Mouse (Mus musculus) small intestine, adult 2 months (tissue): ENCODE data around the gene C2cd4d. TPM values are rescaled to one million over a fixed set of nuclear protein-coding genes. Genes with fewer than 3 reads are reported as not detected.
A peak's percentile ranks its signal among the peaks of the same experiment; 100 is the strongest.

Source experiments
- H3K27ac ChIP-seq: fragments of 200-500 bp; 2 replicates; pipeline ENCODE4 v1.5.1; 2012; ENCODE audit warnings: low read depth, low read length, control low read depth, inconsistent platforms; ENCODE audit not compliant: insufficient read depth
- H3K27me3 ChIP-seq: fragments of 200-500 bp; 2 replicates; pipeline ENCODE4 v1.6.1; 2012; ENCODE audit warnings: mild to moderate bottlenecking, moderate library complexity, low read length, inconsistent platforms; ENCODE audit not compliant: control insufficient read depth, insufficient read depth
- H3K36me3 ChIP-seq: fragments of 200-500 bp; 2 replicates; pipeline ENCODE4 v1.6.1; 2012; ENCODE audit warnings: mild to moderate bottlenecking, low read length, control low read depth, inconsistent platforms; ENCODE audit not compliant: control insufficient read depth, insufficient read depth
- H3K4me1 ChIP-seq: fragments of 200-500 bp; 2 replicates; pipeline ENCODE4 v1.6.1; 2012; ENCODE audit warnings: low read length, inconsistent platforms, mixed read lengths; ENCODE audit not compliant: control insufficient read depth, insufficient read depth, insufficient read length
- H3K4me3 ChIP-seq: fragments of 200-500 bp; 2 replicates; pipeline ENCODE4 v1.5.1; 2012; ENCODE audit warnings: low read depth, mild to moderate bottlenecking, control low read depth, inconsistent platforms, low read length, moderate library complexity
- CTCF ChIP-seq: fragments of 200-500 bp; IDR thresholded peaks from 2 replicates; pipeline ENCODE4 v1.5.1; 2012; ENCODE audit warnings: low read depth, mild to moderate bottlenecking, control low read depth, inconsistent platforms, low read length, moderate library complexity, mixed read lengths; ENCODE audit not compliant: insufficient replicate concordance, insufficient read length; ENCODE audit errors: extremely low read depth
- POLR2A ChIP-seq: fragments of 200-500 bp; IDR thresholded peaks from 2 replicates; pipeline ENCODE4 v1.6.1; 2012; ENCODE audit warnings: low read depth, mild to moderate bottlenecking, control low read depth, inconsistent platforms, low read length, moderate library complexity
- WGBS: fragments of 180-500 bp; shearing (Covaris S2); methylation state at CpG from one replicate; pipeline ENCODE4 v1.1.7; 2018; 5-methylcytosine and 5-hydroxymethylcytosine counted together
- polyA plus RNA-seq: library from polyadenylated mRNA; depleted of rRNA; stranded (reverse); fragments of >200 nt; gene quantifications from 2 replicates; pipeline ENCODE4 v1.2.3, GENCODE M21; 2012

The C2cd4d gene
- polyA plus RNA-seq, 1 experiment = 1.4 TPM

DNA sequence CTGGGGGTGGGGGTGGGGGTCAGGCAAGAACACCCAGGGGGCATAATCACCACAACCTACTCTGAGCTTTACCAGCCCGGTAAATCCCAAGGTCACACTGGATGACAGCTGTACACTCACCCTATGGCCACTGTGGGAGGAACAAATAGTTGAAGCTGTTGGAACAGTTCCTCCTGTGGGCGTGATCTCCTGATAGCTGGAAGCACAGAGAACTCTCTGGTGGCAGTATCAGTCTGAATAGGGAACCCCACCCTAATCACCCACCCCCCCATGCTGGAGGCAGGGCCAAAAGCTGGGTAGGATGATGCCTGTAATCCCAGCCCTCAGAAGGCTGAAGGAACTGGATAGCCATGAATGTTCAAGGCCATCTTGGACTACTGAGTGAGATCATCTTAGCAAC, 7.5 kb downstream of the C2cd4d start:
- no peaks in the 10 kb centered on the region for H3K36me3 ChIP-seq
- 20% methylated on average over 2 of the region's 2 CpGs for WGBS
- no peaks in the 10 kb centered on the region for H3K27me3 ChIP-seq
- peak overlapping the region; percentile 84 for H3K27ac ChIP-seq
- TF ChIP-seq POLR2A (no peak), CTCF (no peak)
- H3K4me1 ChIP-seq = peaks cover 41% of the 10 kb centered on the region
- H3K4me3 ChIP-seq = no peak overlapping the region

DNA sequence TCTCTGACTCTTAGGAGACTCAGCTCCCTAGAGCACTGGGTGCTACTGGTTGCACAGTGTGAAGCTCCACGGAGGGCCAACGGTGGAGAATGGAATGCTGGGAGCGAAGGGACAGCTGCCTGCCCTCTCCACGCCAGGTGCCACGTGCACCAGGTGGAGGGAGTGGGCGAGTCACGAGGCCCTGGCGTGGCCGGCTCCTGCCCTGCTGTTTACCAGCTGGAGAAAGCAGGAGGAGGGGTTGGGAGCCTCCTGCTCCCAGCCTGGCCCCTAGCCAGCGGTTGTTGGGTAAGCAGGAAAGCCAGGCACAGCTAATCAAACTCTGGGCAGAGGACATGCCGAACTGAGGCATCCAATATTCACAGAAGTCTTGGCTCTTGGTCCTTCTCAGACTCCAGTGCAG, 9.4 kb downstream of the C2cd4d start:
- no peaks in the 10 kb centered on the region for H3K27me3 ChIP-seq
- H3K4me1 ChIP-seq = peaks cover 49% of the 10 kb centered on the region
- H3K4me3 ChIP-seq = no peak overlapping the region
- WGBS = 10% methylated on average over 11 of the region's 11 CpGs
- H3K36me3 ChIP-seq = peaks cover 6% of the 10 kb centered on the region
- TF ChIP-seq CTCF (no peak), POLR2A (no peak)
- peak overlapping the region; percentile 10; the same call in 1 of the 2 replicates for H3K27ac ChIP-seq

DNA sequence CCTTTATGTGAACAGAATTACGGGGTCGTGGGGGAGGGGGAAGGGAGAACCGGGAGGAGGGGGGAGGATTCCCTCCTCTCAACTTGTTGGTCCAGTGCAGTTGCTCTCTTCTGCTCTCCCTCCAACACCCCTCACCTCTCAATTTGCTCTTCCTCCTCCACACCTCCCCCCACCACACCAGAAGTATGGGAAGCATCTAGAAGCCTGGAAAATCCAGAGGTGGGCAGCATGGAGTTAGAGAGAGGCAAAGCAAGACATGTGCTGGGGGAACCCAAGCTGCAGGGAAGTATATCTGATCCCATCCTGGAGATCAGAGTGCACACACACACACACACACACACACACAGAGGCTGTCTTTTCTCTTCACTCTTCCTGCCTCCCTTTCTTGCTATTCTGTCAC, 9.8 kb downstream of the C2cd4d start:
- Histone ChIP-seq H3K36me3 (peaks cover 6% of the 10 kb centered on the region), H3K27me3 (no peaks in the 10 kb centered on the region), H3K27ac (peak overlapping the region; percentile 45), H3K4me3 (no peak overlapping the region), H3K4me1 (peaks cover 53% of the 10 kb centered on the region)
- 8% methylated on average over 3 of the region's 3 CpGs for WGBS
- TF ChIP-seq POLR2A = no peak
- TF ChIP-seq CTCF = no peak

DNA sequence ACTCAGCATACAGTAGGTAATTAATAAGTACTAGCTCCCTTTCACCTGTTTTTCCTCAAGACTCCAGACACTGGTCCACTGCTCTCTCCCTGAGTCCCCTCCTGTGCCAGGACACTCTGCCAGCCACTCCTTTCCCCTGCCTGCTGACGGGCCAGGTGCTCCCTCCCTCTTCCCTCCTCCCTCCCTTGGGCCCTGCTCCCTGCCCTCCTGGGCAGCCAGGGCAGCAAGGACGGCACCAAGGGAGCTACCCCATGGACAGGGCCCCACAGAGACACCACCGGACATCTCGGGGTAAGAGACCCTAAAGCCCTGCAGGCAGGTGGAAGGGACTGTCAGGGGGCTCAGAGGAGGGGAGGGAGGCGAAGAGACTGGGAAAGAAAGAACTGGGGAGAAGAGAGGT, 10.4 kb downstream of the C2cd4d start, which contains the start of gene Rorc:
Gene Rorc (plus strand): TSS at position 154 of the 400 bp plus-strand sequence.
- peak within 1 kb of the TSS; percentile 91 for H3K27ac ChIP-seq
- H3K4me3 ChIP-seq = peak within 1 kb of the TSS; percentile 69
- H3K4me1 ChIP-seq = peaks cover 55% of the 10 kb centered on the region
- H3K27me3 ChIP-seq = no peaks in the 10 kb centered on the region
- TF ChIP-seq POLR2A (peak; percentile 55; the same call in 1 of the 2 replicates), CTCF (no peak)
- 12% methylated on average over 5 of the region's 5 CpGs for WGBS
- H3K36me3 ChIP-seq = peaks cover 6% of the 10 kb centered on the region

DNA sequence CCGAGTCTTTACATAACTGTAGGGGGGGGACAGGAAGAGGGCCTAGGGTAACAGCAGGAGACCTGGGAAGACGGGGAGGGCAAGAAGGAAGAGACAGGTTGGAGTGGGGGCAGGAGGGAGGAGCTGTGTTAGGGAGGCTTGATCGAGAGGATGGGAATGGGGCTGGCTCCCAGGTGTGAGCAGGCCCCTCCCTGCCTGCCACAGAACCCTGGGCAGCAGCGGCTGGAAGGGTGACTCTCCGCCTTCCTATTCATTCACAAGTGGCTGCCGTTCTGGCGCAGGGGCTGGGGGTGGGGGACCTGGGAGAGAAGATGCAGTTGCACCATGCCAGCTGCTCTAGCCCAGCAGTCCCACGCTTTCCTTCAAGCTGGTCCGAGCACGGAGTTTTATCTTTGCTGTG, 10.9 kb downstream of the C2cd4d start:
- H3K4me3 ChIP-seq = peak overlapping the region; percentile 69
- H3K4me1 ChIP-seq = peaks cover 55% of the 10 kb centered on the region
- TF ChIP-seq POLR2A (no peak), CTCF (no peak)
- 6% methylated on average over 10 of the region's 10 CpGs for WGBS
- peak overlapping the region; percentile 91 for H3K27ac ChIP-seq
- H3K36me3 ChIP-seq = peaks cover 6% of the 10 kb centered on the region
- no peaks in the 10 kb centered on the region for H3K27me3 ChIP-seq

DNA sequence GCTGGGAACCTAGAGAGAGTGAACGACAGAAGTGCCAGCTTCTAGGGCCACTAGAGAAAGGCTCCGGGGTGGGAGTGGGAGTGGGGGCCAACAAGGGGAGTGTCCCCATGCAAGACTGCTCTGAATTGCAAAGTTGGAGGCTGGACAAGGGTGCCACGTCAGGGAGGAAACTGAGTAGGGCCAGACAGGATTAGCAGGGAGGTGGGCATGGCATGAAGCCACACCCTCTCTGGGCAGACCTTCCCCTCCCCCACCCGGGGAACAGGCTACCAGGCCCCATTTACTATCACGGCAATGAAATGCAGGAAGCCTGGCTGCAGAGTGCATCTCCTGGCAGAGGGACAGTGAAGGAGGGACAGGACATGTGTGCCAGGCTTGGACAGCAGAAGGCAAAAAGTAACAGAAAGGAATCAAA, 11.4 kb downstream of the C2cd4d start:
- H3K4me3 ChIP-seq = peak overlapping the region; percentile 69
- TF ChIP-seq POLR2A (no peak), CTCF (no peak)
- H3K4me1 ChIP-seq = peaks cover 50% of the 10 kb centered on the region
- peak overlapping the region; percentile 41 for H3K27ac ChIP-seq
- peaks cover 6% of the 10 kb centered on the region for H3K36me3 ChIP-seq
- 3% methylated on average over 5 of the region's 5 CpGs for WGBS
- H3K27me3 ChIP-seq = no peaks in the 10 kb centered on the region

DNA sequence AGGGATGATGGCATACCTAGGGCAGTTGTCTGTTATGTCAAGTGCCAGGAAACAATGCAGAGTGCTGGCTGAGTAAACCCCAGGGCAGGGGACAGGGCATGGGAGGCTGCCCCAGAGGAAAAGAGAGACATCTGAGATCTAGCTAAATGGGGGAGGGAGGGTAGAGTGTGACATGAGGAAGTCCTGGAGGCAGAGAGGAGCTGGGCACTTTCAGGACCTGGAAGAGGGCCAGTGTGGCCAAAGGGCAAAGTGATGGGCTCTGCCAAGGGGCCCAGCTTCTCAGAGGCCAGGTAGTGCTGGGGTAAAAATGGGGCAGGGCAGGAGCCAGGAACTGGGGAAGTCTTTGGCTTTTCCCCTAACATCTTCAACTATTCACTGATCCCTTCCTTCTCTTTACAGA, 12.4 kb downstream of the C2cd4d start:
- Histone ChIP-seq H3K4me1 (peaks cover 48% of the 10 kb centered on the region), H3K27me3 (no peaks in the 10 kb centered on the region), H3K27ac (peak overlapping the region; percentile 41), H3K4me3 (no peak overlapping the region), H3K36me3 (peaks cover 6% of the 10 kb centered on the region)
- no peak for TF ChIP-seq CTCF
- TF ChIP-seq POLR2A = no peak
